Mouse (Mus musculus): ENCODE measurements around the gene Rps24.
"Not testable (repeated sequence)": the region's sequence is repeated elsewhere in the genome, so short reads cannot be mapped to it uniquely, and the experiment has no call there.

The Rps24 gene

DNA sequence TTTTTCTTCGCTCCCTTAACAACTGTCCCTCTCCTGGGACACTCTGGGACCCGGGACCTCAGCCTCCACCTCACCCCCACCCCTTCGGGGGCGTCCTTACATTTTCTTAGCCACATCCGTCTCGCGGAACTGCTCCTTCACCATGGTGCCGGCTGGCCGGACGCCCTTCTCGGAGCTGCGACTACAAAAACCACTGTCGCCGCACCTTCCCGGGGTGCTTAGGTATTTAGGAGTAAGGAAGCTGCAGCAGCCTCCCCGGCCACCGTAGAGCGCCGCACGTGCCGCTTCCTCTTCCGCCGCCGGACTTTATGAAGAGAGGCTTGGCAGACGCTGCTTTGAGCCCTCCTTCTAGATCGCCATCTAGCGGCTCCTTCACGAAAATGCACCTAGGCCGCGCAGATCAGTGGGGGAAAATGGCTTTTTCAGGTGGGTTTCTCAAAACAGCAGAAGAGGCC lies at the start of gene Rps24, which contains the start of gene Polr3a:
TSS of gene Rps24 (plus strand) at position 353 of the 455 bp plus-strand sequence.
TSS of gene Polr3a (minus strand) at position 286 of the 455 bp plus-strand sequence.
- peak; percentile 67 for DNase-seq (ENCODE audit: low read depth)

DNA sequence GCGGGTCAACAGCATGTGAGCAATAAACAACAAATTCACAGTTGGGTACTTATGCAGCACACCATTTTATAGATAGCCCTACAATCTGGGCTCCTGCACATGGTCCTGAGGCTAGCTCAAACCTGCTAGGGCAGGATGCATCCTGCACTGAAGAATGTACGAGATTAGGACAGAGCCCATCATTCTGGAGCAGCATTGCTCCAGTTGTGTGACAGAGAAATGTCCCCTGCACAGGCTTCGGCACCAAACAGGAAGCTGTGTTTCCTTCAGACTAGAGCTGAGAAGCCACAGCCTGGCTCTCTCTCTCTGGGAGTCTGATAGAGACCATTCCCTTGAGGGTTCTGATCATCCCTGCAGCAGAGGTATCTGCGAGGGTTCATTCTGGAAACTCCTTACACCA lies 43.4 kb upstream of the Rps24 start:
- DNase-seq (ENCODE audit: low read depth), result not testable (repeated sequence)

DNA sequence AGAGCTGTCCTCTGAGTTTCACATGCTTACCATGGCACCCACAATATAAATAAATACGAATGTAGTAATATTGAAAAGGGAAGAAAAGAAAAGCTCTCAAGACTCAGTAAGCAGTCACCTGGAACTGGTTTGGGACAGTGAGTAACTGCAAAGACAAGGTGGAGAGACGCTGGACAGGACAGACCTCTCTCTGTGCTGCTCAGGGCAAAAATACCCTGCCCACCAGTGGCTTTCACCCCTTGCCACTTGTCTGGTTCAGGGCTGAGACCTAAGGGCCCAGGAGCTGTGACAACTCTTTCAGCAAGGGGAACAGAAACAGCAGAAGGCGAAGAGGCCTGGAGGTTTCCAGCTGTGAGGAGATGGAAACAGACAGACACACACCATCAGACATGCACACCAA lies 28.7 kb upstream of the Rps24 start:
- no peak for DNase-seq (ENCODE audit: low read depth)

DNA sequence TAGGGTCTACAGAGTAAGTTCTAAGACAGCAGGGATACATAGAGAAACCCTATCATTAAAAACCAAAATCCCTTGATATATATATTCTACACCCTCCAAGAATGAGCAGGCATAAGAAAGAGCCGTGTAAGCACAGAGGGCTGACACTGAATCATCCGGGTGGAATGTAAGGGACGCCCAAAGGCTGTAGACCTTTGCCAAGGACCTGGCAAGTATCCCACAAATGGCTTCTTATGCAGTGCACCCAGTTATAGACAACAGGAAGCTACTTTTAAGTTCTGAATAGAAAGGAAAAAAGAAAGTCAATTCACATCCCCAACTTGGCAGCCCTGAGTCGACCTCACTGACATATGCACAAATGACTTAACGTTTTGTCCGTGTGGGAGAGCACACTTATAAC lies 18.1 kb upstream of the Rps24 start:
- peak; percentile 22 for DNase-seq (ENCODE audit: low read depth)

DNA sequence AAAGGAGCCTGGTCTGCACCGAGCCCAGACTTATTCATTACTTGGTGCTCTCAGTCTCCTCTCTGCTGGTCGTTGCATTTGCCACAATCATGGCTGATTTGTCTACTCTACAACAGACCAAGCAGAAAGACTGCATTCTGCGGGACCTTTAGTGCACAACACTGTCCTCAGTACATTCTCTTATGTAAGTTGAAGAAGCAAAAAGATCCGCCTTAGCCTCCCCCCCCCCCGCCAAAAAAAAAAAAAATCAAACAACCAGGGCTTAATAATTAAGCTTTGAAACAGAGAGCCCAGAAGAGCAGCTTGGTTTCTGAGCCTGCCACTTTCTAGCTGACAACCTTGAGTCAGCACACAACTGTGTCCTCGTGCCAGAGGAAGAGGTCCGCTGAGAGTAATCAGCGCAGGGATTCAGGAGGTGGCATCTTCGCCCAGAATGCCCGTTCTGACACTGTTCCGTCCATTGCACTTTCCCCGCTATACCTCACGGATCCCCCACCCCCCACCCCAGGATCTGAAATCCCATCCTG lies 621 bp upstream of the Rps24 start:
- DNase-seq (ENCODE audit: low read depth), result no peak

DNA sequence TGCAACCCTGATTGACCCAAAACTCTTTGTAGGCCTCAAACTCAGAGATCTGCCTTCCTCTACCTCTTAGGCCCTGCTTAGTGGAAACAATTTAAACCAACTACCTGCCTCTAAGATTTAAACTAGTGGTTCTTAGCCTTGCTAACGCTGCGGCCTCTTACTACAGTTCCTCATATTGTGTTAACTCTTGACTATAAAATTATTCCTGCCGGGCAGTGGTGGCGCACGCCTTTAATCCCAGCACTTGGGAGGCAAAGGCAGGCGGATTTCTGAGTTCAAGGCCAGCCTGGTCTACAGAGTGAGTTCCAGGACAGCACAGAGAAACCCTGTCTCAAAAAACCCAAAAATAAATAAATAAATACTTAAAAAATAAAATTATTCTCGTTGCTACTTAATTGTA lies 2.8 kb downstream of the Rps24 start:
- DNase-seq (ENCODE audit: low read depth), result not testable (repeated sequence)

DNA sequence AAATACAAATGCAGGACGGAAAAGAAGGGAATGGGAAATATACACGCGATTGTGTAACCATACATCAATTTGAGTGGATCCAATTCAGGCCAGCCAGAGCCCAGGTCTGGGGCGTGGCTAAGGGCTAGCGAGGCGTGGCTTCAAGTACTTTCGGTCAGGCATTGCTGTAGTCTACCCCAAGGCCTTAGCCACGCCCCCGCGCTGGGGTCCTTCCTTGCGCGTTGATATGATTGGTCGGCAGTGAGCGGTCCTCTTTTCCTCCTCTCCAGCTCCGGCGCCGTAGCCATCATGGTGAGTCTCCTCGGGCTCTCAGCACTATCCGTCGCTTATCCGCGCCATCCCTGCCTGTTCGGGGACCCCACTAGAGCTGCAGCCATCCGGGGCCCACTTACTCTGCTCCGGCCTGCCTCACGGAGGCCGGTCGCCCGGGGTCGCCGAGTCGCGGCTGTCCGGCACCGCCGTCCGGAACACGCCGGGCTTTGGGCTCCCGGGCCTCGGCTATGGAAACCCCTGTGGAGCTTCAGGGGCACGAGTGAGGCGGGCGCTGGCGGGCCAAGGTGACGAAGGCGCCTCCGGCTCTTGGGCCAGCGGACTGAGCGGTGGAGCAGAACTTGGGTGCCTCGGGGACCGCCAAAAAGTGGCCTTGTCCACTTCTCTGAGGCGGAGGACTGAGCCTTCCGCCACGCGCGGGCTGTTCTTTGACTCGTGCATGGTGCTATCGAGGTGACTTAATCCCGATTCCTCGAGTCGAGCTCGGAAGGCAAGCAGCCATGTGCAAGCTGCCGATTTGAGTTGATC lies 3.7 kb downstream of the Rps24 start:
- peak; percentile 91 for DNase-seq (ENCODE audit: low read depth)

DNA sequence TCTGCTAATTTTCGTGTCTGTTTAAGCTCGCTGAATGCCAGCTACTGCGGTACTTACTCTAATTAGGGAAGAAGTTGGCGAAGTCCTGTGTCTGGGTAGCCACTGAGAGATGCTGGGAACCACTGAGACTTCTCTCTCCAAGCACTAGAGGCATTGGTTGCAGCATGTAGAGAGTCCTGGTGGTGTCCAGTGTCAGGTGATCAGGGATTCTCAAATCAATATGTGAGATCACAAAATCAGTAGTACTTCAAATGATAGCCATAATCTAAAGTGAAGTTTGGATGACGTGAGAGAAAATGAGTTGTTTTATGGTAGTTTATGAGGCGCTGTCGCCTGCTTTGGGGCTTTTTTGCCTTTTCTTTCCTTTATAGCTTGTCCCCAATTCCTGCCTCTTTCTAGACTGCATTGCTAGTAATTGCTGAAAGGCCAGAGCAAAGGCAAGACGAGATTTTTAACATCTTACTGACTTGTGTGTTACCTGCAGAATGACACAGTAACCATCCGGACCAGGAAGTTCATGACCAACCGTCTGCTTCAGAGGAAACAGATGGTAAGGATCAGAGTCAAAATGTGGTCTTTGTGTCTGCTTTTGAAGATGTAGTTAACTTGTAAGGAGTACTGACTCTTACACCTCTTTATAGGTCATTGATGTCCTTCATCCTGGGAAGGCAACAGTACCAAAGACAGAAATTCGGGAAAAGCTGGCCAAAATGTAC lies 4.5 kb downstream of the Rps24 start:
- no peak for DNase-seq (ENCODE audit: low read depth)

DNA sequence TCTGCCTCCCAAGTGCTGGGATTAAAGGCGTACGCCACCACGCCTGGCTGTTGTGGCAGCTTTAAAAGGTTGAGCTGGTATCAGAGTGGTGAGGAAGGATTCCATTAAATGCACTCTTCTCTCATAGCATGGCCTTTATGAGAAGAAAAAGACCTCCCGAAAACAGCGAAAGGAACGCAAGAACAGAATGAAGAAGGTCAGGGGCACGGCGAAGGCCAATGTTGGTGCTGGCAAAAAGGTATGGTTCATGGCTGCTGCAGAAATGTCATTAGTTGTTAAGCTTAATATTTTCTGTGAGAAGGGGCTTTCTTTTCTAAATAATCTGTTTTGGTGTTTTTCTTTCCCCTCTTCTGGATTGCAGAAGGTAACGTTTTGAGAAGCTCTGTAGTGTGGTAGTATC lies 6.3 kb downstream of the Rps24 start:
- no peak for DNase-seq (ENCODE audit: low read depth)

DNA sequence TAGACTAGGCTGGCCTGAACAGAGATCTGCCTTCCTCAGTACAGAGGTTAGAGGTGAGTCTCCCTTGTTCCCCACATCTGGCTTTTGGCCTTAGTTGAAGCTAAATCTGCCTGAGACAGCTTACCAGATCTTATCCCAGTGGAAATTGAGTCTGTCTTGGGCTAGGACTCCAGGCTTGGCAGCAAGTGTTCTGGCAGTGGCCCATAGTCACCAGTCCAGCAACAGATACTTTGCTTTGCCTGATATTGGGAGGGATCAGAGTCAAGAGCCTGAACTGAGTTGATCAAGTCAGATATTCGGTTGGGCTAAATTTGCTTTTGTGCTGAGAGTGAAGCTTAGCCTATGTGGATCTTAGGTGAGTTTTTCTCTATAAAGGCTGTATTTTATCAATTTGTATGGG lies 9.6 kb downstream of the Rps24 start:
- no peak for DNase-seq (ENCODE audit: low read depth)

DNA sequence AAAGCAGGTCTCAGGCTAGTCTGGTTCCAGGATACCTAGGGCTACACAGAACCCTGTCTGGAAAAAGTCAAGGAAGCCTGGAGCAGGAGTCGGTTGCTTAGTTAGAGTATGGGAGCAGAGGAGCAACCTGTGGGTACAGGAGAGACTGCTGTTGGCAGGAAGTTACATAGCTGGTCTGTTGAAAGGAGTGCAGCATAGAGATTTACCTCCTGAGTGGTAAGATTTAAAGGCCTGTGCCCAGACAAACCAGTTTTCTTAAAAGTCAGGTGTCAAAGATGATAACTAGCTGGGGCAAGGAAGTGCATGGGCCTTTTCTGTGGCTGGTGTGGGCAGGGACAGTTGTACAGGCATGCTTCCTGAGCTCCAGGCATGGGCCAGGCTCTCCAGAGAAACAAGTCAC lies 10.5 kb downstream of the Rps24 start:
- DNase-seq (ENCODE audit: low read depth), result no peak

DNA sequence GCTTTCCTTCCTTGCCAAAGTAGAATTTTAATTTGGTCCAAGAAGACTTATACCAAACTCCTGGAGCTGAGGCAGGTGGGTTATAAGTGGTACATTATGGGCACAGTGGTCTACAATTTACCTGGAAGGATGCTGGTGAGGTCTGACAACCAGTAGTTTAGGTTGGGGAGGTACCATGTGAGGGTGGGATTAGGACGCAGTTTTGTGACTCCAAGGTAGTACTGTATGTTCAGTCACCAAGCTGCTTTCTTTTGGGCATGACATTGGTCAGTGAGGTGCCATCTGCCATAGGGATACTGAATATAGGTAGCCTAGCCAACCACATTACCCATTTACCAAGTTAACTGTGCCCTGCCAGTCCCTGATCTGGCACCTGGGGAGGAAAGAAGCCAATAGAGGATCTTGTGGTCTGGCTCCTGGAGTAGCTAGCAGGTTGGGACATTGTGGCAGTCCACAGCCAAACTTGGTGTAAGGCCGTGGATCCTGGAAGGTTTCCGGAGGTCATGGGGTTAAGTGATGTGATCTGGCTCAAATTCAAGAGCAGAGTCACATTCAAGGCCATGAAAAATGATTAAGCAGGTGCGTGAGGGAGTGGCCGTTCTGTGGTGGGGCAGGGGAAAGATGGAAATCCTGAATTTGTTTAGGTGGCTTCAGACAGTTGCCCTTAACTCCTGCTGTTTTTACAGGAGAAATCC lies 11.8 kb downstream of the Rps24 start:
- DNase-seq (ENCODE audit: low read depth), result no peak

DNA sequence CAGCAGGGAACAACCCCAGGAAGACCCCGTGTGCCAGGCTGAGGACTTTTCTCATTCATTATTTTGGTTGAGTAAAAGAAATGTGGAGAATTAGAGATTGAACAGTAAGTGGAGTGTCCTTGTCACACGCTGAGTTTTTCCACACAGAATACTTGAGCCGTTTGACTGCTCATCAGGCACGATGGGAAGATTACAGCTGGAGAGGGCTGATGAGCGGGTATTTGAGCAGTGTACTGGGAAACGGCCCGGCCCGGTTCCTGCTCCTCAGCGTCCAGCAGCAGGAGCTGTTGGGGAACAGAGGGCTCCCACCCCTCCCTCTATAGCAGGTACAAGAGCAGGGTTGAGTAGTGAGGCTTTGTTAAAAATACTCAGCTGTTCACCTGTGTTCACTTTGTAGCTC lies 12.6 kb downstream of the Rps24 start:
- DNase-seq (ENCODE audit: low read depth), result no peak

DNA sequence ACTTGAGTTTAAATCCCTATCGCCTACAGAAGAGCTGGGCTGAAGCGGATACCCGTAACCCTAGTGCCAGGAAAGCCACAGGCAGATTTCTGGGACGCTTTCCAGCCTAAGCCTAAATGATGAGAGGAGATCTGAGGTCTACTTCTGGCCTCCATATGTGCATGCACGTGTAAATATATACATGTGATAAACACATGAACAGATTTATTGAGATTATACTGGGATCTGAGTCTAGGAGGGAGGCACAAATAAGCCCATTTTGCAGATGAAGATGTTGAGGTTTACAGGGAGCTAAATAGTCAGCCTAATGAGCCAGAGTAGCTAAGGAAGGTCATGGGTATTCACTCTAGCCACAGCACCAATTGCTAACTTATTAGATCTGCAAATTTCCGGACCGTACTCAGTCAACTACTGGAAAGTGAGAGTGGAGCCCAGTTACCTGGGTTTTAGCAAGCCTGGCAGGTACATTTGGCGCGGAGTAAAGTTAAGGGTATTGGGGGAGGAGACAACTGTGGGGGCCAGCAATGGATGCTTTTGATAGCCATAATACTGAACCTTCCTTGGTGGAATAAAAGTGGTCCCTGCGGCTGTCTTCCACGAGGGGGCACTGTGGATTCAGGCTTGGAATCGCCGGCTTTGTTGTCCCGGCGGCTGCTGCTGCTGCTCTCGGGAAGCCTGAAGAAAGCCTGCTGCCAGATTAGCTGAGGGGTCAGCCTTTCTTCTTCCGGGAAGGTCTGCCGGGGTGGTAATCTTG lies 13.3 kb downstream of the Rps24 start:
- peak; percentile 49 for DNase-seq (ENCODE audit: low read depth)

DNA sequence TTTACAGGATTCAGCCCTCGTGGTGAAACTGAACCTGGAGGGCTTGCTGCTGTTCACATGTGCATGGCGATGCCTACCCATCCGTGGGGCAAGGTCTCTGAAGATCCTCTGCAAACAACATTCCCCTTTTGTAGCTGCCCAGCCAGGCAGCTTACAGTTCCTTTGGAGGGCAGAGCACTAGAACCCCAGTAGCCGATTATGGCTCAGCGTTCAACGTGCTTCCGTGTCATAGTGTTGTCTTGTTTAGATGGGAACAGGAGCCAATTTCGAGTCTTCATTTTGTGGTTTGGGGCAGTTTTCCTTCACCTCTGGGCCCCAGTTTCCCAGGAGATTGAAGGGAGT lies 13.9 kb downstream of the Rps24 start:
- DNase-seq (ENCODE audit: low read depth), result no peak

DNA sequence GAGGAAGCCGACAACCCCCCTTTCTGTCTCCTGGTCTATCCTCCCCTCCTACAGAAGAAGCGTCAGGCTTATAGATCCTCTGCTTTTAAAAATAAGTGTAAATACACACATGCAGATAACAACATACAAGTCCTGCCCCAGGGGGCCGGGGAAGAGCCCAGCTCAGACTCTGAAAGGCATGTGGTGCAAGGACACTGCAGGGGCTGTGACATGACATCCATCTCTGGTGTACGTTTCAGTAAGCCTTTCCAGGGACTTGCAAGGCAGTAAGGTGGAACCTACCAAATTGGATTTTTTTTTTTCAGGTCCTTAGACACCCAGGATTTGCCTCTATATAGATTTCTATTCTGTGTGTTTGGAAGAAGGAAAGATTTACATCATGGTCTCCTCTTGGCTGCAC lies 14.3 kb downstream of the Rps24 start:
- no peak for DNase-seq (ENCODE audit: low read depth)

DNA sequence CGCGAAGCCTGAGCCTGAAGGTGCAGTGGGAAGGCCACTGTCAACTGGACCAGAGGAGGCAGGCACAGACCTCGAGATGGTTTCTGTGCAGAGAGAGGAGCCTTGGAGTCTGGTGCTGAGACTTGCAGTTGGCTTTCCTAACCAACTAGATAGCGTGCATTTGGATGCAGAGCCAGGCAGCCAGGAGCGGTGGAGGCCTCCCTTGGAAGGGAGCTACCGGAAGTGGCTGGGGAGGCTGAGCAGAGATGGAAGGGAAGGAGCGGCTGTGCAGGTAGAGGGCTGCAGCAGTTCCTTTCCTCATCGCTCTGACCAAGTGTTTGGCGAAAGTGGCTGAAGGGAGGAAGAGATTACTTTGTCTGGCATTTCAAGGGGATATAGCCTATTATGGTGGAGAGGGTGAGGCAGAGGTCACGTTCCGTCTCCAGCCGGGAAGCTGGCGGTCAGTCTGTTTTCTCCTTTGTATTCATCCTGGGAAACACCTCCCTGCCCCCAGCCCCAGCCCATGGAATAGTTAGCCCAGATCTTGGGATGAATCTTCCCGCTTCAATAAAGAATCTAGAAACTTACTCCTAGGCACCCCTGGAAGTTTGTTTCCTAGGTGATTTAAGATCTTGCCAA lies 20.6 kb downstream of the Rps24 start:
- DNase-seq (ENCODE audit: low read depth), result no peak

DNA sequence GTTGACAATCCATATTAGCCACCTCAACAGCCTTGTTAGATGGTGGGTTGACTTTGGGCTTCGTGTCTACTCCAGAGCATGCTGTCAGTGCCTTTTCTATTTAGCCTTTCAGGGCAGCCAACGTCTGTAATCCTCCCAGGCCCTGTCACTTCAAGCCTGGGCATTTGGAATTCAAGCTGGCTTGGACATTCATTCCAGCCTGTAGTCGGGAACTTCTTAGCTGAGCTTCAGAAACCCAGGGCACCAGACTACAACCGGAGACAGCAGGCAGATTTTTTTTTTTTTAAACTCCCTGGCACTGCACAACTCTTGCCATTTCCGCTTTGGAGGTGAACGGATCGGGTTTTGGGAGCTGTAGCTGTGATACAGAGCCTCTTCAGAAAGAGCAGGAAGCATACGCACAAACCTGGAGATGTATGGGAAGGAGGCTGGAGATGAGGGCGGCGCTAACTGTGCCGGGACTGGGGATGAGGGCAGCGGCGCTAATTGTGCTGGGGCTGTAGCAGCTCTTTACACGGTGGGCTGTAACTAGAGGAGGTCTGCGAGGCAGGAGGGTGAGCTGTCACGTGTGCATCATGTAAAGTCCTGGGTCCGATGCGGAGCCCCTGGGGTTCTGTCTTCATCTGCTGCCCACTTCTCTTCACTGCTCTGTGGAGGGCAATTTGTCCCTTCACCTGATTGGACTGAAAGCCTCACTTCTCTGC lies 21.3 kb downstream of the Rps24 start:
- no peak for DNase-seq (ENCODE audit: low read depth)

DNA sequence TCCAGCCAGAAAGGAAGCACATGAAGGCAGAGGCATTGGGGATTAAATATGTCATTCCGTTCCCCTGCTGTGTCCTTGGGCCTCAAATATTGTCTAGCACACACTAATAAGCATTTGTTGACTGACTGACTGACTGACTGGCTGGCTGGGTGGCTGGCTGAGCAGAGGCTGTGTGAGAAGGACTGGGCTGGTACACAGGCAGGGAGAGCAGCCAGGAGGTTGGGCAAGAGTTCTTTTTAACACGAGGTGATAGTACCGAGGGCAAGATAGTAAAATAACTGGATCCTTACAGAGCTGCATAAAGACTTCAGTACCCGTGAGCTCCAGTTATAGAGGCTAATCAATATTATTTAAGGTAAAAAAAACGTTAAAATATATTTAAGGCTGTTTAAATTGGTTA lies 22.6 kb downstream of the Rps24 start:
- no peak for DNase-seq (ENCODE audit: low read depth)

DNA sequence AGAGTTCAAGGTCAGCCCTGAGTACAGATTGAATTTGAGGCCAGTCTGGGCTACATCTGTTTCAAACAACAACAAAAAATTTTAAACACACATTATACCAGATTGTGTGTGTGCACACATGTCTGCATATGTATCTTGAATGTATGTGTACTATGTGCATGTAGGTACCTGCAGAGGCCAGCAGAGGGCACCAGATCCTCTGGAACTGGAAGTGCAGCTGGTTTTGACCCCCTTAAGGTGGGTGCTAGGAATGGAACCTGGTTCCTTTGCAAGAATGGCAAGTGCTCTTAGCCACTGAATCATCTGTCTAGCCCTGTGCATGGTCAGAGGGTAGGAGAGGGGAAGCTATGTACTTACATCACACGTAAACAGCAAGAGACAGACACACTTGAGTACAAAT lies 23.3 kb downstream of the Rps24 start:
- no peak for DNase-seq (ENCODE audit: low read depth)

DNA sequence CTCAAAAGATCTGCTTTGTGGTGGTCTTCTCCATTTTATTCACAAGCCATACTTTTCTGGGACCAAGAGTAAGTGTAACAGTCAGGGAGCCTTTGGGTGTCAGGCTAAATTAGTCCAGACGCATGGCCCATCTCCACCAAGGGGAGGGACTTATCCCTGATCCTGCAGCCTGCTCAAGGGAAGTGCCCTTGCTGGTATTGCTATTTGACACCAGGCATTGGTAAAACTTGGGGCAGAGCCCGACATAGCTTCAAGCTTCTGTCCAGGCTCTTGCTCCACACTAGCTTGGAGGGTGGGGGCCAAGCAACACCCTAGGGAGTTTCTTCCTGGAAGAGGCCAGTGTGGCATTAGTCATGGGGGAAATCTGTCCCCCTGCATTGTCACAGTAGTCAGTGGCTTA lies 23.8 kb downstream of the Rps24 start:
- no peak for DNase-seq (ENCODE audit: low read depth)

Data from fibroblast of lung, adult 2 months (primary cell).